Comparison of ENCODE assay signal across 8 mouse cellular contexts in genomic region chr5:106453181-106453885, GRCm38 (mm10). TPM values are rescaled to one million over a fixed set of nuclear protein-coding genes. Genes with fewer than 3 reads are reported as not detected.
DNase-seq lines count a peak whose midpoint lies in the region; ATAC-seq and TF ChIP-seq lines count a peak whose summit lies in the region.

No protein-coding gene starts in this region.

- peaks cover 95% of the 10 kb centered on the region for H3K27me3 ChIP-seq in lung, embryonic 15.5 days
- H3K27me3 ChIP-seq in embryonic facial prominence, embryonic 11.5 days (ENCODE audit: control insufficient read depth, insufficient read depth, low read length) = peaks cover 76% of the 10 kb centered on the region
- peaks cover 93% of the 10 kb centered on the region for H3K27me3 ChIP-seq in intestine, postnatal 0 days (replicated peaks; ENCODE audit: control insufficient read depth, insufficient read depth, low read length)
- H3K27me3 ChIP-seq in stomach, embryonic 14.5 days (ENCODE audit: control insufficient read depth, insufficient read depth, low read length) = peaks cover 70% of the 10 kb centered on the region

- H3K4me1 ChIP-seq in lung, embryonic 15.5 days = peaks cover 13% of the 10 kb centered on the region
- peaks cover 4% of the 10 kb centered on the region for H3K4me1 ChIP-seq in embryonic facial prominence, embryonic 11.5 days (ENCODE audit: control insufficient read depth, insufficient read depth, low read length)
- H3K4me1 ChIP-seq in intestine, postnatal 0 days (replicated peaks; ENCODE audit: control insufficient read depth, insufficient read depth, low read length) = peaks cover under 1% of the 10 kb centered on the region; the same call in 1 of the 2 replicates
- 0 out of 2 replicates have a peak, but pooled peaks cover 4% of the 10 kb centered on the region for H3K4me1 ChIP-seq in stomach, embryonic 14.5 days (ENCODE audit: control insufficient read depth, insufficient read depth, low read length)

- no peaks in the 10 kb centered on the region for H3K9me3 ChIP-seq in lung, embryonic 15.5 days
- no peaks in the 10 kb centered on the region for H3K9me3 ChIP-seq in embryonic facial prominence, embryonic 11.5 days (replicated peaks; ENCODE audit: control insufficient read depth, low read length)
- no peaks in the 10 kb centered on the region for H3K9me3 ChIP-seq in intestine, postnatal 0 days (ENCODE audit: control insufficient read depth)
- H3K9me3 ChIP-seq in stomach, embryonic 14.5 days (ENCODE audit: control insufficient read depth, low read depth, low read length) = no peaks in the 10 kb centered on the region

- no peaks in the 10 kb centered on the region for H3K36me3 ChIP-seq in lung, embryonic 15.5 days
- H3K36me3 ChIP-seq in embryonic facial prominence, embryonic 11.5 days (replicated peaks; ENCODE audit: control insufficient read depth, insufficient read depth, low read depth, low read length) = no peaks in the 10 kb centered on the region
- no peaks in the 10 kb centered on the region for H3K36me3 ChIP-seq in intestine, postnatal 0 days (ENCODE audit: control insufficient read depth, insufficient read depth)
- H3K36me3 ChIP-seq in stomach, embryonic 14.5 days (ENCODE audit: control insufficient read depth, insufficient read depth, low read length) = no peaks in the 10 kb centered on the region

- H3K4me3 ChIP-seq in lung, embryonic 15.5 days = no peak overlapping the region; the same call in 1 of the 2 replicates
- H3K4me3 ChIP-seq in embryonic facial prominence, embryonic 11.5 days (ENCODE audit: low read depth, low read length) = no peak overlapping the region
- peak overlapping the region; percentile 16; the same call in 1 of the 2 replicates for H3K4me3 ChIP-seq in intestine, postnatal 0 days (ENCODE audit: low read depth, low read length)
- H3K4me3 ChIP-seq in stomach, embryonic 14.5 days (ENCODE audit: low read depth, low read length) = no peak overlapping the region

- no peak for TF ChIP-seq CTCF in intestine, postnatal 0 days (IDR thresholded peaks at IDR 0.05; ENCODE audit: low read depth)

- peak; percentile 52 for ATAC-seq in lung, embryonic 15.5 days (ENCODE audit: borderline replicate concordance, extremely low read depth, low FRiP score, low TSS enrichment)
- no peak for ATAC-seq in embryonic facial prominence, embryonic 11.5 days (replicated peaks; ENCODE audit: insufficient number of reproducible peaks, low FRiP score, low TSS enrichment, low read depth)
- ATAC-seq in intestine, postnatal 0 days = no peak
- peak; percentile 30; the same call in 1 of the 2 replicates for ATAC-seq in stomach, embryonic 14.5 days (ENCODE audit: insufficient number of reproducible peaks, insufficient read depth, low FRiP score, low read depth)
- ATAC-seq in activated CD4-positive, CD25-positive, alpha-beta regulatory T cell, adult 4 months = no peak

- no peak for DNase-seq in lung, postnatal 10 days
- peak; percentile 55 for DNase-seq in embryonic facial prominence, embryonic 11.5 days (ENCODE audit: low spot score)
- DNase-seq in spleen, postnatal 14 days (ENCODE audit: low spot score in 2 of 2) = no peak
- no peak for DNase-seq in layer of hippocampus, postnatal 10 days (ENCODE audit: low spot score in 2 of 2)

- H3K4me2 ChIP-seq in lung, embryonic 15.5 days = no peak overlapping the region
- H3K4me2 ChIP-seq in embryonic facial prominence, embryonic 11.5 days (ENCODE audit: low read depth, low read length) = no peak overlapping the region
- no peak overlapping the region for H3K4me2 ChIP-seq in intestine, postnatal 0 days (replicated peaks; ENCODE audit: low read depth)
- H3K4me2 ChIP-seq in stomach, embryonic 14.5 days (replicated peaks; ENCODE audit: low read depth, low read length) = no peak overlapping the region

- WGBS in lung, embryonic 15.5 days = 1% methylated on average over 45 of the region's 45 CpGs
- WGBS in embryonic facial prominence, embryonic 11.5 days = under 1% methylated on average over 44 of the region's 45 CpGs
- WGBS in intestine, postnatal 0 days = under 1% methylated on average over 39 of the region's 45 CpGs
- WGBS in stomach, embryonic 14.5 days = under 1% methylated on average over 38 of the region's 45 CpGs

- no peak overlapping the region for H3K27ac ChIP-seq in lung, embryonic 15.5 days
- H3K27ac ChIP-seq in embryonic facial prominence, embryonic 11.5 days (replicated peaks; ENCODE audit: low read depth, low read length) = no peak overlapping the region
- H3K27ac ChIP-seq in intestine, postnatal 0 days (ENCODE audit: low read depth, low read length) = no peak overlapping the region
- H3K27ac ChIP-seq in stomach, embryonic 14.5 days (ENCODE audit: low read length) = no peak overlapping the region

- H3K9ac ChIP-seq in lung, embryonic 15.5 days = no peak overlapping the region
- no peak overlapping the region for H3K9ac ChIP-seq in embryonic facial prominence, embryonic 11.5 days (replicated peaks; ENCODE audit: low read length)
- no peak overlapping the region for H3K9ac ChIP-seq in intestine, postnatal 0 days (ENCODE audit: low read depth, low read length)
- no peak overlapping the region for H3K9ac ChIP-seq in stomach, embryonic 14.5 days (replicated peaks; ENCODE audit: low read depth, low read length)

RNA-seq across cellular contexts. Expression of gene Barhl2, which starts 4.6 kb away (rescaled TPM):
- not detected in 2 replicates for polyA plus RNA-seq in lung, embryonic 15.5 days (2015; fragmentation: Nextera tagmentation; extraction: Ambion mirVana)
- 0.08 TPM in 2 replicates for polyA plus RNA-seq in embryonic facial prominence, embryonic 11.5 days (2014; fragmentation: Nextera tagmentation; extraction: Ambion mirVana)
- polyA plus RNA-seq in intestine, postnatal 0 days (2015; fragmentation: Nextera tagmentation; extraction: Ambion mirVana) = not detected in 2 replicates
- not detected in 2 replicates for polyA plus RNA-seq in stomach, embryonic 14.5 days (2014; fragmentation: Nextera tagmentation; extraction: Ambion mirVana)
- total RNA-seq in layer of hippocampus, postnatal 10 days (2021) = under 1 TPM; 0.46 to 0.51 TPM
- not detected for polyA plus RNA-seq in activated CD4-positive, CD25-positive, alpha-beta regulatory T cell, adult 4 months (2017; shearing (Covaris generic))

Comparison
In these comparisons a context has a peak if more than half of its experiments do, and no peak if none do; other contexts are left out.
1. ATAC-seq: peak in lung, embryonic 15.5 days (single experiment) and stomach, embryonic 14.5 days (single experiment); none in embryonic facial prominence, embryonic 11.5 days (single experiment), intestine, postnatal 0 days (single experiment) and activated CD4-positive, CD25-positive, alpha-beta regulatory T cell, adult 4 months (single experiment).